Mouse (Mus musculus): Measurements from ENCODE around the gene Gsdma. TPM values are rescaled to one million over a fixed set of nuclear protein-coding genes. Genes with fewer than 3 reads are reported as not detected.
A peak's percentile ranks its signal among the peaks of the same experiment; 100 is the strongest.
"Not testable (repeated sequence)": the region's sequence is repeated elsewhere in the genome, so short reads cannot be mapped to it uniquely, and the experiment has no call there.

The Gsdma gene
- polyA plus RNA-seq, 1 experiment from 2014 or later = not detected

- no peak overlapping the region for H3K4me3 ChIP-seq (ENCODE audit: low read length)
- no peak overlapping the region for H3K27ac ChIP-seq (ENCODE audit: low read length)
- H3K4me1 ChIP-seq (ENCODE audit: insufficient read depth, low read length) = no peaks in the 10 kb centered on the region
- H3K36me3 ChIP-seq (ENCODE audit: insufficient read depth, low read length) = no peaks in the 10 kb centered on the region
- no peak overlapping the region for H3K4me2 ChIP-seq (replicated peaks; ENCODE audit: low read depth, low read length)
- 82% methylated on average over 3 of the region's 3 CpGs for WGBS
- H3K9ac ChIP-seq (replicated peaks; ENCODE audit: low read length) = no peak overlapping the region
- no peak for ATAC-seq (ENCODE audit: low FRiP score, low TSS enrichment)
- H3K9me3 ChIP-seq (ENCODE audit: low read length) = no peaks in the 10 kb centered on the region
- H3K27me3 ChIP-seq (ENCODE audit: insufficient read depth, low read length) = no peaks in the 10 kb centered on the region
These were observed 19.4 kb upstream of the Gsdma start for GRCm38 (mm10) chr11:98644757-98645156.

DNA sequence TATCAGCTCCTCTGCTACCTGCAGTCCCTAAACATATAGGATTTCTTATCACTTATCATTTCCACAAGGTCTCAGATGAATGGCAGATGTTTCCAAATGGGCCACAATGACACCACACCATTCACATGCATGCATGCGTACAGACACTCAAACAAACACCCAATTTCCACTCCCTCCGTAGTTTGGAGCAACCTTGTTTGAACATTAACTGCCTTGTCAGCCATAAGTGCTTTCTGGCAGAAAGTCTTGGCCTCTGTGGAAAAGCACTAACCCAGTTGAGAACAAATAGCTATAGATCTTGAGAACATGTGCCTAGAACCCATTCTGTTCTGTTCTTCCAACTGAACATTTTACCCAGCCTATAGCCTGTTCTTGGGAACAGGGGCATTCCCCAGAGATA, 18.2 kb upstream of the Gsdma start:
- H3K36me3 ChIP-seq (ENCODE audit: insufficient read depth, low read length) = no peaks in the 10 kb centered on the region
- H3K27ac ChIP-seq (ENCODE audit: low read length) = no peak overlapping the region
- H3K9me3 ChIP-seq (ENCODE audit: low read length) = no peaks in the 10 kb centered on the region
- 60% methylated on average over 2 of the region's 2 CpGs for WGBS
- ATAC-seq (ENCODE audit: low FRiP score, low TSS enrichment) = no peak
- H3K27me3 ChIP-seq (ENCODE audit: insufficient read depth, low read length) = no peaks in the 10 kb centered on the region; the same call in 1 of the 2 replicates
- no peak overlapping the region for H3K4me3 ChIP-seq (ENCODE audit: low read length)
- no peaks in the 10 kb centered on the region for H3K4me1 ChIP-seq (ENCODE audit: insufficient read depth, low read length)
- no peak overlapping the region for H3K4me2 ChIP-seq (replicated peaks; ENCODE audit: low read depth, low read length)
- no peak overlapping the region for H3K9ac ChIP-seq (replicated peaks; ENCODE audit: low read length)

GRCm38 (mm10) chr11:98646459-98646858, 17.7 kb upstream of the Gsdma start, which contains the start of gene Gsdma2:
Gene Gsdma2 (plus strand): TSS chr11:98646759.
- Histone ChIP-seq H3K4me3 (ENCODE audit: low read length) (no peak within 1 kb of the TSS), H3K27ac (ENCODE audit: low read length) (no peak within 1 kb of the TSS), H3K9me3 (ENCODE audit: low read length) (no peaks in the 10 kb centered on the region), H3K27me3 (ENCODE audit: insufficient read depth, low read length) (no peaks in the 10 kb centered on the region; the same call in 1 of the 2 replicates), H3K9ac (replicated peaks; ENCODE audit: low read length) (no peak within 1 kb of the TSS), H3K4me2 (replicated peaks; ENCODE audit: low read depth, low read length) (no peak within 1 kb of the TSS), H3K36me3 (ENCODE audit: insufficient read depth, low read length) (no peaks in the 10 kb centered on the region), H3K4me1 (ENCODE audit: insufficient read depth, low read length) (no peaks in the 10 kb centered on the region)
- ATAC-seq (ENCODE audit: low FRiP score, low TSS enrichment) = no peak
- WGBS = 61% methylated on average over 2 of the region's 2 CpGs

DNA sequence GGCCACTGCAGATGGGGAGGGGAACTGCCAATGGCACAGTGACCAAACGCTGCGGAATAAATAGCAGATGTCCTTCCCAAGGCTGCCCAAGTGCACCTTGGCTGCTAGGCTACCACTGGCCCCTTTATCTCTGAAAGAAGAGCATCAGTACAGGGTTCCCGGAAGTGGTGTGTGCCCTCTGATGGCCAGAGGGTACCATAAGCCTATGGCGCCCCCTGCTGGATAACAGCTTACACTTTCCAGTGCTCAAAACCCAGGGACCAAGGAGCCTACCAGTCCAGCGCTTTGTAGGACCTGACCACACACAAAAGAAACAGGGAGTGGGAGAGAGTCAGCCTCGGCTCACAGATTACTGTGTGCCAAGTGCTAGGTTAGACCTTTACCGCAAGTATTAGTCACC, 9.1 kb upstream of the Gsdma start:
- not testable (repeated sequence) for H3K4me2 ChIP-seq (replicated peaks; ENCODE audit: low read depth, low read length); H3K4me1 ChIP-seq (ENCODE audit: insufficient read depth, low read length); H3K9me3 ChIP-seq (ENCODE audit: low read length); H3K27ac ChIP-seq (ENCODE audit: low read length); H3K9ac ChIP-seq (replicated peaks; ENCODE audit: low read length); H3K36me3 ChIP-seq (ENCODE audit: insufficient read depth, low read length); H3K4me3 ChIP-seq (ENCODE audit: low read length); H3K27me3 ChIP-seq (ENCODE audit: insufficient read depth, low read length)
- 16% methylated on average over 7 of the region's 7 CpGs for WGBS
- peak; percentile 42; the same call in 1 of the 2 replicates for ATAC-seq (ENCODE audit: low FRiP score, low TSS enrichment)

DNA sequence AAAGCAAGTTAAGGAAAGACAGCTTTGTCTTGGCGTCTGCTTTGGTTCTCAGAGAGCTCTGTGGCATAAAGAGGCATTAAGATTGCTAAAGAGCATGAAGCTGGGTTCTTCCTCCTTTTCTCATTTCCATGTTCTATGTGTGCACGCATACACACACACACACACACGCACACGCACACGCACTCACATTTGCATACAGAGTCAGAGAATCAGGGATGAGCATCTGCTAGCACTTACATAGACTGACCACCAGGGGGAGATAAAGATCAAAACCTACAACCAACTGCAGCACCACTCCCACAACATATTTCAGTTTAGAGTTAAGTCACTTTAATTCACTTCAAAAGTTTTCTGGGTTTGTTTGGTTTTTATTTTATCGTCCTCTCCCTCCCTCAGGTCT, 3.6 kb upstream of the Gsdma start:
- H3K4me3 ChIP-seq (ENCODE audit: low read length) = no peak overlapping the region

GRCm38 (mm10) chr11:98668984-98669383, 4.8 kb downstream of the Gsdma start:
- H3K9ac ChIP-seq (replicated peaks; ENCODE audit: low read length) = no peak overlapping the region
- H3K27me3 ChIP-seq (ENCODE audit: insufficient read depth, low read length) = peaks cover 13% of the 10 kb centered on the region; the same call in 1 of the 2 replicates
- no peak overlapping the region for H3K27ac ChIP-seq (ENCODE audit: low read length)
- H3K4me2 ChIP-seq (replicated peaks; ENCODE audit: low read depth, low read length) = no peak overlapping the region
- H3K36me3 ChIP-seq (ENCODE audit: insufficient read depth, low read length) = no peaks in the 10 kb centered on the region
- no peaks in the 10 kb centered on the region for H3K9me3 ChIP-seq (ENCODE audit: low read length)
- no peak overlapping the region for H3K4me3 ChIP-seq (ENCODE audit: low read length)
- no peak for ATAC-seq (ENCODE audit: low FRiP score, low TSS enrichment)
- WGBS = 72% methylated on average over 2 of the region's 2 CpGs
- H3K4me1 ChIP-seq (ENCODE audit: insufficient read depth, low read length) = no peaks in the 10 kb centered on the region

More for the DNA sequence above, 3.6 kb upstream of the Gsdma start:
- Histone ChIP-seq H3K4me2 (replicated peaks; ENCODE audit: low read depth, low read length) (peak overlapping the region; percentile 26), H3K27me3 (ENCODE audit: insufficient read depth, low read length) (no peaks in the 10 kb centered on the region), H3K27ac (ENCODE audit: low read length) (no peak overlapping the region), H3K9me3 (ENCODE audit: low read length) (no peaks in the 10 kb centered on the region), H3K4me1 (ENCODE audit: insufficient read depth, low read length) (no peaks in the 10 kb centered on the region), H3K36me3 (ENCODE audit: insufficient read depth, low read length) (no peaks in the 10 kb centered on the region), H3K9ac (replicated peaks; ENCODE audit: low read length) (0 out of 2 replicates have a peak overlapping the region, but pooled peaks have one; percentile 32)
- WGBS = 9% methylated on average over 6 of the region's 6 CpGs
- 0 out of 2 replicates have a peak, but pooled peaks have one; percentile 27 for ATAC-seq (ENCODE audit: low FRiP score, low TSS enrichment)

GRCm38 (mm10) chr11:98671284-98671815, 7.2 kb downstream of the Gsdma start:
- Histone ChIP-seq H3K4me3 (ENCODE audit: low read length) (no peak overlapping the region), H3K36me3 (ENCODE audit: insufficient read depth, low read length) (no peaks in the 10 kb centered on the region), H3K27ac (ENCODE audit: low read length) (no peak overlapping the region), H3K4me2 (replicated peaks; ENCODE audit: low read depth, low read length) (no peak overlapping the region), H3K4me1 (ENCODE audit: insufficient read depth, low read length) (0 out of 2 replicates have a peak, but pooled peaks cover 6% of the 10 kb centered on the region), H3K9ac (replicated peaks; ENCODE audit: low read length) (no peak overlapping the region), H3K27me3 (ENCODE audit: insufficient read depth, low read length) (peaks cover 13% of the 10 kb centered on the region; the same call in 1 of the 2 replicates), H3K9me3 (ENCODE audit: low read length) (no peaks in the 10 kb centered on the region)
- ATAC-seq (ENCODE audit: low FRiP score, low TSS enrichment) = no peak
- 76% methylated on average over 3 of the region's 3 CpGs for WGBS

DNA sequence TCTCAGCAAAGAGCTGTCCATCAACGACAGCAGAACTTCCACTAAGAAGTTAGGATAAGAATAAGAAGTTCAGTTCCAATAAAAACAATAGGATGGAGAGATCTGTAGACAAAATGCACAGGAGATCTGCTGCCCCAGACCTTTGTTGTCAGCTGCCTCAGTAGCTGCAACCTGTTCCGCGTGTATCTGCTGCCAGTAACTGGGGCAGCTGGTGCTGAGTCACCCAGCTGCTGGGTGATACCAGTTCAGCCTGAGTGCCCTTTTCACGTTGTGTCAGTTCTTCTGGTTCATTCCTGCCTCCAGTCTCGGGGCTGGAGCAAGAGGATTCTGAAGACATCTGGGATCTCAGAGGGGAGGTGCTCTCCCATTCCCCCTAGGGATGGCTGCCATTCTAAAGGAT, 7.7 kb downstream of the Gsdma start:
- Histone ChIP-seq H3K4me2 (replicated peaks; ENCODE audit: low read depth, low read length) (no peak overlapping the region), H3K9me3 (ENCODE audit: low read length) (no peaks in the 10 kb centered on the region), H3K4me1 (ENCODE audit: insufficient read depth, low read length) (0 out of 2 replicates have a peak, but pooled peaks cover 6% of the 10 kb centered on the region), H3K27ac (ENCODE audit: low read length) (no peak overlapping the region), H3K9ac (replicated peaks; ENCODE audit: low read length) (no peak overlapping the region), H3K36me3 (ENCODE audit: insufficient read depth, low read length) (no peaks in the 10 kb centered on the region), H3K27me3 (ENCODE audit: insufficient read depth, low read length) (peaks cover 13% of the 10 kb centered on the region; the same call in 1 of the 2 replicates), H3K4me3 (ENCODE audit: low read length) (no peak overlapping the region)
- 52% methylated on average over 5 of the region's 5 CpGs for WGBS
- no peak for ATAC-seq (ENCODE audit: low FRiP score, low TSS enrichment)

DNA sequence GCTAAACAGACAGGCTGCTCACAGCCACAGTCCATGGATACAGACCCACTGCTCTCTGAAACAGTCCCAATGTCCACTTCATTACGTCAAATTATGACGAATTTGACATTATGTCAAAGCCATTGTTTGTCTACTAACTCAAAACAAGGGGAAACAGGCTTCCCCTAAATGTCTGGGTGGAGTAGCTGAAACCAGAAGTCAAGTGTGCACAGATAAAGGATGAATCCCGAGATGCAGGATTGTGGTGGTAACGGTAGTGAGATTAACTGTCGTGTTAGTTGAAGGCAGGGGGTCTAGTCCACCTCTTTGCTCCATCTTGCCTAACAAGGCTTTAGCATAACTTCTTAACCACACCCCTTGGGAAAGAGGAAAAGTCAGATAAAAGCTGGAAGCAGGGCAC, 8.3 kb downstream of the Gsdma start:
- ATAC-seq (ENCODE audit: low FRiP score, low TSS enrichment) = no peak
- 85% methylated on average over 5 of the region's 5 CpGs for WGBS
- no peak overlapping the region for H3K4me2 ChIP-seq (replicated peaks; ENCODE audit: low read depth, low read length)
- no peaks in the 10 kb centered on the region for H3K36me3 ChIP-seq (ENCODE audit: insufficient read depth, low read length)
- H3K9me3 ChIP-seq (ENCODE audit: low read length) = no peaks in the 10 kb centered on the region
- H3K4me1 ChIP-seq (ENCODE audit: insufficient read depth, low read length) = 0 out of 2 replicates have a peak, but pooled peaks cover 6% of the 10 kb centered on the region
- peaks cover 13% of the 10 kb centered on the region; the same call in 1 of the 2 replicates for H3K27me3 ChIP-seq (ENCODE audit: insufficient read depth, low read length)
- H3K9ac ChIP-seq (replicated peaks; ENCODE audit: low read length) = no peak overlapping the region
- H3K27ac ChIP-seq (ENCODE audit: low read length) = no peak overlapping the region
- H3K4me3 ChIP-seq (ENCODE audit: low read length) = no peak overlapping the region

DNA sequence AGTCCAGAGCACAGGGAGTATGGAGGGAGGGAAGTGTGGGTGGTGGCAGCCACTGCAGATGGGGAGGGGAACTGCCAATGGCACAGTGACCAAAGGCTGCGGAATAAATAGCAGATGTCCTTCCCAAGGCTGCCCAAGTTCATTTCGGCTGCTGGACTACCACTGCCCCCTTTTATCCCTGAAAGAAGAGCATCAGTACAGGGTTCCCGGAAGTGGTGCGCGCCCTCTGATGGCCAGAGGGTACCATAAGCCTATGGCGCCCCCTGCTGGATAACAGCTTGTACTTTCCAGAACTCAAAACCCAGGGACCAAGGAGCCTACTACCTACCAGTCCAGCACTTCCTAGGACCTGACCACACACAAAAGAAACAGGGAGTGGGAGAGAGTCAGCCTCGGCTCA, 9.0 kb downstream of the Gsdma start:
- WGBS = 4% methylated on average over 6 of the region's 7 CpGs
- H3K9ac ChIP-seq (replicated peaks; ENCODE audit: low read length); H3K36me3 ChIP-seq (ENCODE audit: insufficient read depth, low read length); H3K4me2 ChIP-seq (replicated peaks; ENCODE audit: low read depth, low read length); H3K9me3 ChIP-seq (ENCODE audit: low read length); H3K4me1 ChIP-seq (ENCODE audit: insufficient read depth, low read length); H3K27ac ChIP-seq (ENCODE audit: low read length); H3K27me3 ChIP-seq (ENCODE audit: insufficient read depth, low read length); H3K4me3 ChIP-seq (ENCODE audit: low read length): not testable (repeated sequence)
- ATAC-seq (ENCODE audit: low FRiP score, low TSS enrichment) = peak; percentile 67; the same call in 1 of the 2 replicates
